Mouse (Mus musculus) embryonic fibroblast, embryonic 13.5 days (primary cell): ENCODE measurements around the gene Plcd3. TPM values are rescaled to one million over a fixed set of nuclear protein-coding genes. Genes with fewer than 3 reads are reported as not detected.

Experiments
- H3K27ac ChIP-seq: 2 replicates; pipeline ENCODE4 v1.5.1; 2012; ENCODE audit warnings: low read length, control low read depth, inconsistent platforms; ENCODE audit not compliant: insufficient read depth
- H3K4me1 ChIP-seq: 2 replicates; pipeline ENCODE4 v1.6.1; 2011; ENCODE audit warnings: low read length; ENCODE audit not compliant: control insufficient read depth, insufficient read depth
- H3K4me3 ChIP-seq: 2 replicates; pipeline ENCODE4 v1.5.1; 2011; ENCODE audit warnings: mild to moderate bottlenecking, control low read depth, low read length; ENCODE audit not compliant: insufficient read depth
- CTCF ChIP-seq: IDR thresholded peaks from 2 replicates; pipeline ENCODE4 v1.5.1; 2011; ENCODE audit warnings: mild to moderate bottlenecking, control low read depth, low read length, moderate library complexity, borderline replicate concordance; ENCODE audit not compliant: insufficient read depth
- POLR2A ChIP-seq: IDR thresholded peaks from 2 replicates; pipeline ENCODE4 v1.6.1; 2011; ENCODE audit warnings: low read depth, mild to moderate bottlenecking, control low read depth, low read length, moderate library complexity
- polyA plus RNA-seq: library from polyadenylated mRNA; stranded (reverse); fragments of >200 nt; gene quantifications from 2 replicates; pipeline ENCODE4 v1.2.4, GENCODE M21; 2011; ENCODE audit warnings: low read depth; ENCODE audit not compliant: missing spikeins, insufficient read length

Gene Plcd3
- polyA plus RNA-seq, 1 experiment, result 5.6 TPM

- H3K27ac ChIP-seq, result no peak overlapping the region
- H3K4me3 ChIP-seq, result no peak overlapping the region
- no peaks in the 10 kb centered on the region for H3K4me1 ChIP-seq
- TF ChIP-seq CTCF (no peak), POLR2A (no peak)
Observed at GRCm38 (mm10) chr11:103081631-103082030, 19.8 kb downstream of the Plcd3 start.

- H3K4me1 ChIP-seq, result no peaks in the 10 kb centered on the region
- H3K27ac ChIP-seq, result no peak overlapping the region
- no peak overlapping the region for H3K4me3 ChIP-seq
- TF ChIP-seq POLR2A (no peak), CTCF (peak; percentile 47; the same call in 1 of the 2 replicates)
Observed at GRCm38 (mm10) chr11:103080323-103081091, 21.0 kb downstream of the Plcd3 start.

GRCm38 (mm10) chr11:103078131-103078530, 23.3 kb downstream of the Plcd3 start:
- H3K4me3 ChIP-seq, result no peak overlapping the region
- no peak overlapping the region for H3K27ac ChIP-seq
- TF ChIP-seq CTCF (no peak), POLR2A (no peak)
- H3K4me1 ChIP-seq, result no peaks in the 10 kb centered on the region

GRCm38 (mm10) chr11:103076581-103076980, 24.9 kb downstream of the Plcd3 start:
- Histone ChIP-seq H3K27ac (no peak overlapping the region), H3K4me1 (no peaks in the 10 kb centered on the region), H3K4me3 (no peak overlapping the region)
- no peak for TF ChIP-seq POLR2A
- no peak for TF ChIP-seq CTCF

- H3K27ac ChIP-seq, result no peak overlapping the region
- H3K4me3 ChIP-seq, result no peak overlapping the region
- no peaks in the 10 kb centered on the region for H3K4me1 ChIP-seq
- TF ChIP-seq CTCF (no peak), POLR2A (no peak)
Observed at GRCm38 (mm10) chr11:103076010-103076409, 25.4 kb downstream of the Plcd3 start.

- no peak for TF ChIP-seq POLR2A
- no peak for TF ChIP-seq CTCF
- no peak overlapping the region for H3K4me3 ChIP-seq
- H3K4me1 ChIP-seq, result no peaks in the 10 kb centered on the region
- H3K27ac ChIP-seq, result no peak overlapping the region
Observed at GRCm38 (mm10) chr11:103074796-103075323, 26.6 kb downstream of the Plcd3 start.

- no peak for TF ChIP-seq CTCF
- no peak for TF ChIP-seq POLR2A
- H3K27ac ChIP-seq, result no peak overlapping the region
- H3K4me3 ChIP-seq, result no peak overlapping the region
- no peaks in the 10 kb centered on the region for H3K4me1 ChIP-seq
Observed at GRCm38 (mm10) chr11:103074121-103074650, 27.3 kb downstream of the Plcd3 start.

- TF ChIP-seq POLR2A, result no peak
- TF ChIP-seq CTCF, result no peak
- no peak overlapping the region for H3K4me3 ChIP-seq
- no peak overlapping the region for H3K27ac ChIP-seq
- H3K4me1 ChIP-seq, result no peaks in the 10 kb centered on the region
Observed at GRCm38 (mm10) chr11:103073671-103074070, 27.8 kb downstream of the Plcd3 start.

- TF ChIP-seq CTCF, result no peak
- TF ChIP-seq POLR2A, result no peak
- Histone ChIP-seq H3K27ac (no peak overlapping the region), H3K4me3 (no peak overlapping the region), H3K4me1 (0 out of 2 replicates have a peak, but pooled peaks cover 5% of the 10 kb centered on the region)
Observed at GRCm38 (mm10) chr11:103070322-103070880, 31.1 kb downstream of the Plcd3 start.

GRCm38 (mm10) chr11:103069731-103070130, 31.7 kb downstream of the Plcd3 start:
- Histone ChIP-seq H3K4me1 (0 out of 2 replicates have a peak, but pooled peaks cover 5% of the 10 kb centered on the region), H3K4me3 (no peak overlapping the region), H3K27ac (no peak overlapping the region)
- TF ChIP-seq POLR2A, result no peak
- TF ChIP-seq CTCF, result no peak
